ENCODE assay signal across 28 mouse cellular contexts in genomic region chr14:46920496-46920895, GRCm38 (mm10). TPM values are rescaled to one million over a fixed set of nuclear protein-coding genes. Genes with fewer than 3 reads are reported as not detected.
DNase-seq lines count a peak whose midpoint lies in the region; ATAC-seq lines count a peak whose summit lies in the region.
"Had no signal": no experiment of that assay in that cellular context is flagged by ENCODE, and none has a peak within 500 bp of the region (broad histone marks: within the 10 kb centered on the region; RNA-seq: fewer than 3 reads in every experiment).

No protein-coding gene starts in this region.

- H3K4me1 ChIP-seq in heart, embryonic 13.5 days: peaks cover 82% of the 10 kb centered on the region
- H3K4me1 ChIP-seq in midbrain, embryonic 11.5 days (ENCODE audit: control insufficient read depth, insufficient read depth, low read length): 0 out of 2 replicates have a peak, but pooled peaks cover 2% of the 10 kb centered on the region
- H3K4me1 ChIP-seq in midbrain, embryonic 13.5 days (replicated peaks): peaks cover 11% of the 10 kb centered on the region
- H3K4me1 ChIP-seq: forebrain, embryonic 13.5 days; intestine, embryonic 15.5 days; neural tube, embryonic 13.5 days had no signal

- ATAC-seq in frontal cortex, adult (ENCODE audit: low TSS enrichment): peak; percentile 83
- ATAC-seq in heart, embryonic 13.5 days (ENCODE audit: extremely low read depth, insufficient number of reproducible peaks, low FRiP score, low TSS enrichment): no peak
- no peak for ATAC-seq in midbrain, embryonic 11.5 days (ENCODE audit: low FRiP score)
- ATAC-seq in midbrain, embryonic 13.5 days: no peak
- ATAC-seq: forebrain, embryonic 13.5 days; hindbrain, postnatal 0 days; intestine, embryonic 15.5 days had no signal

- peak overlapping the region; percentile 42; the same call in 1 of the 2 replicates for H3K27ac ChIP-seq in heart, embryonic 13.5 days (replicated peaks)
- no peak overlapping the region for H3K27ac ChIP-seq in midbrain, embryonic 11.5 days (ENCODE audit: low read depth, low read length)
- H3K27ac ChIP-seq in midbrain, embryonic 13.5 days: no peak overlapping the region
- H3K27ac ChIP-seq: forebrain, embryonic 13.5 days; hindbrain, embryonic 12.5 days; hindbrain, postnatal 0 days; intestine, embryonic 15.5 days; limb, embryonic 12.5 days; lung, embryonic 15.5 days; midbrain, embryonic 10.5 days; neural tube, embryonic 13.5 days; stomach, postnatal 0 days had no signal

- WGBS in heart, embryonic 13.5 days: 73% methylated on average over 5 of the region's 5 CpGs
- 75% methylated on average over 5 of the region's 5 CpGs for WGBS in midbrain, embryonic 11.5 days
- WGBS in midbrain, embryonic 13.5 days: 69% methylated on average over 5 of the region's 5 CpGs

- DNase-seq in frontal cortex, postnatal 14 days (ENCODE audit: low spot score in 2 of 2): no peak
- no peak for DNase-seq in heart, adult 9 months (ENCODE audit: low spot score in 2 of 2)
- DNase-seq in midbrain, embryonic 11.5 days (ENCODE audit: low spot score, missing footprints): peak; percentile 75
- peak; percentile 56 for DNase-seq in brain, adult 2 months (ENCODE audit: low read depth, low spot score)
- no peak for DNase-seq in layer of hippocampus, adult 11-12 months (ENCODE audit: low spot score)
- DNase-seq: adrenal gland, postnatal 10 days; cerebellum, adult 11 months; cerebellum, adult 9-10 months; cerebellum, postnatal 36 days; gastrocnemius, postnatal 14 days; kidney, adult 2 months; kidney, postnatal 36 days; layer of hippocampus, postnatal 36 days; thymus, postnatal 14 days had no signal

- H3K4me2 ChIP-seq in heart, embryonic 13.5 days: no peak overlapping the region
- no peak overlapping the region for H3K4me2 ChIP-seq in midbrain, embryonic 11.5 days
- H3K4me2 ChIP-seq in midbrain, embryonic 13.5 days (replicated peaks): no peak overlapping the region
- H3K4me2 ChIP-seq: forebrain, embryonic 13.5 days; hindbrain, embryonic 12.5 days; intestine, embryonic 15.5 days; limb, embryonic 12.5 days; liver, embryonic 11.5 days; lung, embryonic 15.5 days; neural tube, embryonic 13.5 days had no signal

- no peaks in the 10 kb centered on the region for H3K9me3 ChIP-seq in heart, embryonic 13.5 days
- no peaks in the 10 kb centered on the region for H3K9me3 ChIP-seq in midbrain, embryonic 11.5 days (ENCODE audit: control insufficient read depth, low read length)
- no peaks in the 10 kb centered on the region for H3K9me3 ChIP-seq in midbrain, embryonic 13.5 days
- H3K9me3 ChIP-seq: forebrain, embryonic 13.5 days; G1E; hindbrain, embryonic 12.5 days; intestine, embryonic 15.5 days; limb, embryonic 12.5 days; lung, embryonic 15.5 days; midbrain, embryonic 10.5 days; neural tube, embryonic 13.5 days had no signal

- no peaks in the 10 kb centered on the region; the same call in 1 of the 2 replicates for H3K36me3 ChIP-seq in heart, embryonic 13.5 days
- H3K36me3 ChIP-seq in midbrain, embryonic 11.5 days (ENCODE audit: control insufficient read depth, insufficient read depth, low read length): no peaks in the 10 kb centered on the region
- no peaks in the 10 kb centered on the region for H3K36me3 ChIP-seq in midbrain, embryonic 13.5 days
- H3K36me3 ChIP-seq: G1E; hindbrain, embryonic 12.5 days; intestine, embryonic 15.5 days; limb, embryonic 12.5 days; lung, embryonic 15.5 days; midbrain, embryonic 10.5 days; neural tube, embryonic 13.5 days had no signal

- H3K9ac ChIP-seq in heart, embryonic 13.5 days: no peak overlapping the region
- no peak overlapping the region for H3K9ac ChIP-seq in midbrain, embryonic 11.5 days (ENCODE audit: low read length)
- no peak overlapping the region for H3K9ac ChIP-seq in midbrain, embryonic 13.5 days (replicated peaks)
- H3K9ac ChIP-seq: forebrain, embryonic 13.5 days; hindbrain, embryonic 12.5 days; intestine, embryonic 15.5 days; limb, embryonic 12.5 days; lung, embryonic 15.5 days; neural tube, embryonic 13.5 days had no signal

- H3K4me3 ChIP-seq in heart, embryonic 13.5 days: no peak overlapping the region
- H3K4me3 ChIP-seq in midbrain, embryonic 11.5 days (ENCODE audit: low read depth, low read length): no peak overlapping the region
- H3K4me3 ChIP-seq in midbrain, embryonic 13.5 days (replicated peaks): no peak overlapping the region
- H3K4me3 ChIP-seq: forebrain, embryonic 13.5 days; hindbrain, embryonic 12.5 days; intestine, embryonic 15.5 days; limb, embryonic 12.5 days; lung, embryonic 15.5 days; midbrain, embryonic 10.5 days; neural tube, embryonic 13.5 days had no signal

- no peaks in the 10 kb centered on the region for H3K27me3 ChIP-seq in heart, embryonic 13.5 days (replicated peaks)
- no peaks in the 10 kb centered on the region for H3K27me3 ChIP-seq in midbrain, embryonic 11.5 days (ENCODE audit: control insufficient read depth, insufficient read depth, low read length)
- H3K27me3 ChIP-seq in midbrain, embryonic 13.5 days: no peaks in the 10 kb centered on the region
- H3K27me3 ChIP-seq: forebrain, embryonic 13.5 days; hindbrain, embryonic 12.5 days; intestine, embryonic 15.5 days; limb, embryonic 12.5 days; lung, embryonic 15.5 days; neural tube, embryonic 13.5 days had no signal

RNA-seq across cellular contexts. Expression of gene Samd4, which starts 37.8 kb away (rescaled TPM):
- polyA plus RNA-seq in heart, embryonic 13.5 days (2015; fragmentation: Nextera tagmentation; extraction: Ambion mirVana): 13.4 and 16.3 TPM in 2 replicates
- 2.7 and 2.8 TPM in 2 replicates for polyA plus RNA-seq in midbrain, embryonic 11.5 days (2014; fragmentation: Nextera tagmentation; extraction: Ambion mirVana)
- 3.3 and 4.3 TPM in 2 replicates for polyA plus RNA-seq in midbrain, embryonic 13.5 days (2015; fragmentation: Nextera tagmentation; extraction: Ambion mirVana)
- polyA plus RNA-seq: G1E had no signal

Comparison
In these comparisons a context has a peak if more than half of its experiments do, and no peak if none do; other contexts are left out.
1. DNase-seq: peak in midbrain, embryonic 11.5 days (single experiment) and brain, adult 2 months (single experiment); none in frontal cortex, postnatal 14 days (0 of 2), heart, adult 9 months (0 of 2) and layer of hippocampus, adult 11-12 months (single experiment).